Mouse (Mus musculus) gonadal fat pad, adult 2 months (tissue): ENCODE data around the gene Micall2. TPM values are rescaled to one million over a fixed set of nuclear protein-coding genes. Genes with fewer than 3 reads are reported as not detected.
"Not testable (repeated sequence)": the region's sequence is repeated elsewhere in the genome, so short reads cannot be mapped to it uniquely, and the experiment has no call there.

Experiments
- DNase-seq: peaks from one replicate; pipeline ENCODE4 v3.0.0-alpha.2; 2012; ENCODE audit warnings: low read depth
- polyA plus RNA-seq: library from polyadenylated mRNA; depleted of rRNA; stranded (reverse); fragments of >200 nt; gene quantifications from 2 replicates; pipeline ENCODE4 v1.2.3, GENCODE M21; 2012; rRNA removed

The Micall2 gene
- 6.7 and 7.9 TPM in 2 replicates for polyA plus RNA-seq

DNA sequence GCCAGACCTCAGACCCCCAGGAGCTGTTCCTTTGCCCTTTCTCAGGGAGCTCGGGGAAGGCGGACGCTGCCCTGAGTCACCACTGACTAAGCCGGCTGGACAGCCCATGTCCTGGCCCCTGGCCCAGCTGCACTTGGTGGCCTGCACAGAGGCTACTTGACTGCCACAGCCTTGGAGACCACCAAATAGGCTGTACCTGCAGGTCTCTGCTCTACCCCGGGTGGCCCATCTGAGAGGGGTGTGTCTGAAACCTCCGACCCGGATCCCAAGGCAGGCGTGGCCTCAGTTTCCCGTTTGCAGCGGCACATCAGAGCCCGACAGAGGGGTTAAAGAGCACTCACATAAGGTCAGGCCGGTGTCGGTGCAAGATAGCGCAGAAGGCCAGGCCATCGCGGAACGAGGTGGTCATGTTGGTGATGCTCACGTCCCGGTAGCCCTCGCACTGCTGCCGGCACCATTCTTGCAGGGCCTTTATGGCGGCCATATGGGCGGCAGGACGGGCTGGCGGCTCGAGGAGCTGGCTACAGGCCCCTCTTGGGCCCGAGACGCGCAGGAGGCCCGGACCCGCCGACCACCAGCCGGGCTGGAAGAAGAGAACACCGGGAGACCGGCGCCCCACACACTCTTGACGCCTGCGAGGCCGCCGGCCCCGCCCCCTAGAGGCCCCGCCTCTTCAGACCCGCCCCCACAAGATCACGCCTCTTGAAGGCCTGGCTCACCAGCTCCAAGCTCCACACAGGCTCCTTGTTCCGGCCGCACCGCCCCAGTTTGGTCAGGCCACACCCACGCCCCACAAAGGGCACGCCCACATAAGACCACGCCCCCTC is at the start of gene Micall2:
TSS of gene Micall2 (minus strand) at position 660 of the 827 bp plus-strand sequence.
- peak; percentile 88 for DNase-seq

DNA sequence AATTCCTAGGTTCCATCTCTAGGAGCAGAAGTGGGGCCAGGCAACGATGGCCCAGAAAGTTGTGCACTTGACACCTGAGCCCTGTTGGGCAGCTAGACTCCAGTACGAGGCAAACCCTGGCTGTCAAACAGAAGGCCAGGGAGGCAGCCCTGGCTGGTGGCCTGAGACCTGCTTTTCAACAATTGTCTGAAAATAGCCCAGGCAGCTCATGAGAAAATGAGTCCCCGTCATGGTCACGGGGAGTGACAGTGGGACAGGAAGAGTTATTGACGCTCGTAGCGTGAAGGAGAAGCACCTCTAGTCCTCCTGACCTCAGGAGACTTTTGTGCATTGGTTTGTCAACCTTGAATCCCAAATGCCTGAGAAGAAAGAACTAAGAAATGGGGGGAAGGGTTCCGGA is 45.3 kb upstream of the Micall2 start:
- no peak for DNase-seq

DNA sequence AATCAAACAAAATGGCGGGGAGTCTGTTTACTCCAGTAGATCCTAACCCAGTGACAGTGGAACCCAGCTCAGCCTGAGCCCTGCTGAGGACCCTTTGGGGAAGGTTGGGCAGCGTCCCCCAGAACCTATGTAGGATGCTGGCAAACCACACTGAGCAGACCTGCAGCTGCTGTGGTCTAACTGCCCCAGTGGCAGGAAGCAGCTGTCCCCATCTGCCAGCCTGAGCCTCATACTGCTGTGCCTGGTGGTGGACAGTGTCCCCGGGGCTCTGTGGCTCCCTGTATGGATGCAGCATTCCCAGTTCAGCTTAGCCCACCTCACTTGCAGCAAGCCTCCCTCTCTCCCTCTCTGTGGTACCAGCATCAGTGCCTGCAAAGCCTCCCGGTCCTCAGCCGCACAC is 40.8 kb upstream of the Micall2 start:
- no peak for DNase-seq

DNA sequence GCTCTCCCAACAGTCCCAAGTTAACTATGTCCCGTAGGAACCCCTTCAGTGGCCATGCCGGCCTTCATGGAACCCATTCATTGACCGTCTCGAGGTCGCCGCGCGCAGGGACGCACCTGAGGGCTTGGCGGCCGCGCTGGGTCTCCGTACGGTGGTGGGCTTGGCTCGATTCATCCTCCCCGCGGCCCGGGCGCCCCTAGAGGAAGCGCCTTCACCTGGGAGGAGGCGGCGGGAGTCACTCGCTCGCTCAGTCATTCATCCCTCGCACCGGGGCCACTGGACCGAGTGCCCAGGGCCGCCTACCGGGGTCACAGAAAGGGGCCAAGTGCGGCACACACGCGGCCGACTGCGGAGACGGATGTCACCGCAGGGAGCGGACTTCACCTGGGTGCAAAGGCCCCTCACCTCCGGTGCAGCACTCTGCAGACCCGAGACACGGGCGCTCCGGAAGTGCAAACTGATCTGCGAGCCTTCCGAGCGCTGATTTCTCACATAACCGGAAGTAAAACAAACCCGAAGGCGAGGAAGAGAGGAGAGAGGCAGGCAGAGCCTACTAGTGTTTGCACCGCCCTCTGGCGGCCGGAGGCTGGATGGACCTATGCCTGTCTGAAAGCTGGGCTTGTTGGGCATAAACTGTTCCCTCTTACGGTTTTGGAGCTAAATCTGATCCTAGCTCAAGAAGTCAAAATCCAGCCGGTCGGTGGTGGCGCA is 39.2 kb upstream of the Micall2 start, which contains the start of gene Ints1:
TSS of gene Ints1 (minus strand) at position 459 of the 711 bp plus-strand sequence.
- DNase-seq, result peak; percentile 54

DNA sequence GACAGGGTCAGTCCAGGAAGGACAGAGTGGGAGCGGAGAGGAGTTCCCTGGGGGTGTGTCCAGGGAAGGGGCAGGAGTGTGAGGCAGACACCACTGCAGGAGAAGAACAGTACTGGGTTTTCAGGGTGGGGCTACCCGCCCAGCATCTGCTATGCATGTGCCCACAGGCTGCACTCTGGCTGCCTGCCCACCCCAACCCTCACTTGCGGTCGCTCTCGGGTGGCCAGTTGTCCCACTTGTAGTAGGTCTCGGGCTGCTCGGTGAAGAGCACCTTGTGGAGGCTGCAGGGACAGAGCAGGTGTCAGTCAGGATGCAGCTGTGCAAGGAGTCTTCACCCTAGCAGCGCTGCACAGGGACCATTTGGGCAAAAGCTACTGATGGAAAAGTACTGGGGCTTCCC is 32.1 kb upstream of the Micall2 start:
- DNase-seq, result no peak

DNA sequence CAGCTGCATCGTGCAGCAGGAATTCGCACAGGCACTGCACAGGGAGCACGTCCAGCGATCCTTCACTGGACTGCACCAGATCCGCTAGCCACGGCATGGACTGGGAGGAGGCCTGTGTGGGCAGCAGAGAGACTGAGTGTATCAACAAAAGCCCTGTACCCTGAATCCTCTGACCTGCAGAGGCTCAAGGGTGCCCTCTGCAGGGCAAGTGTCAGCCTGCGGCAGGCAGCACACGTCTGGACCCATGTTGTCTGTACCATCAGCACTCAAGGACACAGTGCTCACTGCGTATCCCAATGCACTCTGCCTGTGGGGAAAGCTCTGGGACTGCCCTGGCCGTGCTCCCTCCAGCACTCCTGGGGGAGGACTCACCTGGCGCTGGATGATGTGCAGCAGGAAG is 28.2 kb upstream of the Micall2 start:
- no peak for DNase-seq

DNA sequence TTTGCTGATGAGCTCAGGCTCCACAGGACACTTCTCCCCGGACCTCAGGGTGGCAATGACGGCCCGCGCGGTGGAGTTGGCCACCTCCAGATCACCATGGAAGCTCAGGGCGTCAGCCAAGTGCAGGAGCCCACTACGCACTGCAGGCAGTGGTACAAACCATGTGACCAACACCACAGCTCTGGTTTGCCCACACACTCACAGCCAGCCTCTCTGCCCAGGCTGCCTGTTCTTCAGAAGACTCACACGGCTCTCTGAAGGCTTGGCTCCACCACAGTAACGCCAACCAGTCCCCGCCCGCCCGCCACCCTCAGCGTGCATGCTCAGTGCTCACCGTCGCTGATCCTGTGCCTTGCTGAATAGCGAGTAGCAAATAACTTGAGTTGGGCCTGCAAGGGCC is 22.0 kb upstream of the Micall2 start:
- DNase-seq, result no peak

DNA sequence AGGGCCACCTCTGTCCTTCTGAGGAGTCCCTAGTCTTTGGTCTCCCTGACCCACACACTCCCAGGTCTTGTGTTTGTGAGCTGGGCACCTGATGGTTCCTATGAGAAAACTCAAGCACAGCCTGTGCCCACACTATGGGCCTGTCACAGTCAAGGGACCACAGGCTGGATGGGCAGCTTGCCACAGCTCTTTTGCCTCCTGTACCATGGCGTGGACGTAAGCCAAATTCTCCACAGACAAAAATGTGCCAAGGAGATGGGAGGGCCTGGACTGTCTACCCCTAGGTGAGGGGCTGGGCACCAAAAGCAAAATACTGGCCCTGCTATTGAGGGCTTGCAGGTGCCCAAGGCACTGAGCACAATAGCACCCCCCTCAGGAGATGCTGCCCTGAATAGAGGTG is 20.4 kb upstream of the Micall2 start:
- DNase-seq, result no peak

DNA sequence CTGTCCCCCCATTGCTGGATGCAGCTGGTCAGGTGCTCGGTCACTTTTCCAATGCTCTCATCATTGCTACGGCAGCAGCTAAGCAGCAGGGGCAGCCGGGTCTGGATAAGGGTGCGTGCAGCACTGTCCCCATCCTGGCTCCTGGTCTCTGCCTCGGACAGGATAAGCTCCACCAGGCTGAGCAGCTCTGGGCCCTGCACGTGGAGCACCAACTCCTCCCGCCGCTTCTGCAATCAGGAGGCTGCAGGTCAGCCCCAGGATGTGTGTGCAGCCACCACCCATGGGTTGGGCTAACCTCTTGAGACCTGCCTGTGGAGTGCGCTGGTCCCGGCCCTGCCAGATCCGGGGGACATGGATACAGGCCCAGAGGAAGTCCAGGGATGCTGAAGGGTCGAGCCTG is 20.0 kb upstream of the Micall2 start:
- no peak for DNase-seq

DNA sequence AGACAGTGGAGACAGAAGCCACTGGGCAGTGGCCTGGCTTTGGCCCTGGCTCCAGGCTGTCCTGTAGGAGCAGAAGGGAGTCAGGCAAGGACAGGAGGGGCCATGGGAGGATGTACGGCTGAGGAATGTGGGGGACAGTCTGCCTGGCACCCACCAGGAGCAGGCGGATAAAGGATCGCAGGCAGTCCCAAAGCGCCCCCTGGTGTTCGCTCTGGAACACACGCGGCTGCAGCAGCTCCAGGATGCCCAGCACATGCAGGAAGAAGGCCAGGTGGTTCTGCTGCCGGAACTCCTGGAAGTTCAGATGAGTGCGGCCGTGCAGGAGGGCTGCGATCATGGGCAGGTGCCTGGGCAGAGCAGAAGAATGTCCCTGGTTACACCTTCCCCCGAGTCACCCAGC is 18.6 kb upstream of the Micall2 start:
- DNase-seq, result no peak

DNA sequence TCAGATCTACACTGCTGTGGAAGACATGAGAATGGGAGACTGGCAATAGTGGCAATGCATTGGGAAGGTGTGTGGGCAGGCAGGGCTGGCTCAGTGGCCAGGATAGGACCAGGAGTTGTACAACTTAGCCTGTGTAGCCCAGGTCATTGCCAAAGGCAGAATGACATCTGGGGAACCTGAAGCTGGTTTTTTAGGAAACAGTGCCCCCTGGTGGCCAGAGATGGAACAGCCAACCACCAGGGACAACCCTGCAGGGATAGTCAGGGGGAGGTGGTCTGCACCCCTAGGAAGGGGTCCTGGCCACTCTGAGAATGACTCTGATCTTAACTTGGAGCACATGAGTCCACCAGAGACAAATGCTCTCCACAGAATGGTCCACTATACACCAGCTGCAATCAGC is 14.4 kb upstream of the Micall2 start:
- no peak for DNase-seq

DNA sequence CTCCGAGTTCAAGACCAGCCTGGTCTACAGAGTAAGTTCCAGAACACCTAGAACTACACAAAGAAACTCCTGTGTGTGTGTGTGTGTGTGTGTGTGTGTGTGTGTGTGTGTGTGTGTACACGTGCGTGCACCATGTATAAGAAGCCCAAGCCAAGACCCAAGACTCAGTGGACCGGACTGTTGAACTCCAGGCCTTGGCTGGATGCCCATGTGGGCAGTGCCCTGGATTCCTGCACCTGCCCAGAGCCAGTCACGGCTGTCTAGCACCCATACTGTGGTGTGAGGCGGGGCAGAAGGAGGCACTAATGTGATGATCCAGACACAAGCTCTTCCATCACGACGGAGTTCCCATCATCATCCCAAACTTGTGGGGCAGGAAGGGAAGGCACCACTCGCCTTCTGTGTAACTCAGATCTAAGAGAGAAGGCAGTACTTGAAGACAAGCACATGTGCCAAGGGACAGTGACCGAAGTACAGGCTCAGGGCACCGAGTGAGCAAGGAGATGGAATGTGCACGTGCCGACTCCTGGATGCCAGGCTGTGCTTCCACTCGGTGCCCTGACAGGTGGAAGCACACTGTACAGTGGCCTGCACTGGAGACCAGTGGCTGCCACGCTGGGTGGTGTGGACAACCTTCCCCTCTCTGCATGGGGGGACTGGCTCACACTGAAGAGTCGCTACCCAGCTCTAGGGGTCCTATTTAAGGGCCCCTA is 13.4 kb upstream of the Micall2 start:
- no peak for DNase-seq

DNA sequence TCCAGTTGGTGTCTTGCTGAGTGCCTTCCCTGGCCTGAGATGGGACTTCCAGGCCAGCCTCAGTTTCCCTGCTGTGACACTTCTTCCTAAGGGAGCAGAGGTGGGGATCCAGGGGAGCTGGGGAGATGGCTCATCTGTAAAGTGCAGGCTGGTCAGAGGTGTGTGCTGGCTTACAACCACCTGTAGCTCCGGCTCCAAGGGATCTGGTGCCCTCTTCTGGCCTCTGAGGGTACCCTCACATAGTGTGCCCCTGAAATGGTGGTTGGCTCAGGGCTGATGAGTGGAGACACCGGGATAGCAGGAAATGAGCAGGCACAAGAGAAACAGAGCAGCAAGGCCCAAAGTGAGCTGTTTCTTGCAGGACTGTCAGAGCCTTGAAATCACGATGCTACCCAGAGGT is 9.6 kb upstream of the Micall2 start:
- no peak for DNase-seq

DNA sequence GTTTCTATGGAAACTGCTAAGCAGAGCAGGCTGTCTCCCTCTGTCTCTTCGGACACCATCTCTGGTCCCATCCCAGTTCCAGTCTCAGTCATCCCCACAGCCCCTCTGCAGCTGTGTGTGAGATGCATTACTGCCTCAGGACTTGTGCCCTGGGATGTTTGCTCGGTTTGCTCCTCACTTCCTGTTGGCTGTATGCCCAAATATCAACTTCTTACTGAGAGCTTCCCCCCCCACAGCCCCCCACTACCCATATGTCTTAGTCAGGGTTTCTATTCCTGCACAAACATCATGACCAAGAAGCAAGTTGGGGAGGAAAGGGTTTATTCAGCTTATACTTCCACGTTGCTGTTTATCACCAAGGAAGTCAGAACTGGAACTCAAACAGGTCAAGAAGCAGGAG is 6.5 kb upstream of the Micall2 start:
- not testable (repeated sequence) for DNase-seq

DNA sequence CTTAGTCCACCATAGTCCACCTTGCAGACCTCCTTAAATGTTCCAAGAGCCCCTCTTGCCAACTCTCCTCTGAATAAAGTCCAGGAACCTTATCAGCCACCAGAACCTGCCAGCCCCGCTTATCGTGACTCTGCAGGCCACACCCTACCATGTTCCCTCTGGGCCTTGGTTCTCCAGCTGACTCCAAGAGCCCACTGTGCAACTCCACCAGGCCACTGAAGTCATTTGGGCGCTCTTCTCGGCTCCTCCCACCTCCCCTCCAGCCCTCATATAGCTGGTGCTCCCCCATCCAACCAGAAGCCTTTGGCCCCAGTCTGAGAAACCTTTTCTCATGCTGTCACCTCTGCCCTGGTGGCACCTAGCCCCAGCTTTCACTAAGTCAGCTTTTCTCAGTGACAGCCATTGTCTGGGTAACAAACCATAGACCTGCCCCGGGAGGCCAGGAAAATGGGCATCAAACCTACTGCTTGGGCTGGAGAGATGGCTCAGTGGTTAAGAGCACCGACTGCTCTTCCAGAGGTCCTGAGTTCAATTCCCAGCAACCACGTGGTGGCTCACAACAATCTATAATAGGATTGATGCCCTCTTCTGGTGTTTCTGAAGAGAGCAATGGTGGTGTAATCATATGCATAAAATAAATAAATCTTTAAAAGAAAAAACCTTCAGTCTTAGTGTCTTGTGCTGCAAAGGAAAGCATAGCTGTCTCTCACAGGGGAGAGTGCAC is 2.6 kb upstream of the Micall2 start:
- no peak for DNase-seq

DNA sequence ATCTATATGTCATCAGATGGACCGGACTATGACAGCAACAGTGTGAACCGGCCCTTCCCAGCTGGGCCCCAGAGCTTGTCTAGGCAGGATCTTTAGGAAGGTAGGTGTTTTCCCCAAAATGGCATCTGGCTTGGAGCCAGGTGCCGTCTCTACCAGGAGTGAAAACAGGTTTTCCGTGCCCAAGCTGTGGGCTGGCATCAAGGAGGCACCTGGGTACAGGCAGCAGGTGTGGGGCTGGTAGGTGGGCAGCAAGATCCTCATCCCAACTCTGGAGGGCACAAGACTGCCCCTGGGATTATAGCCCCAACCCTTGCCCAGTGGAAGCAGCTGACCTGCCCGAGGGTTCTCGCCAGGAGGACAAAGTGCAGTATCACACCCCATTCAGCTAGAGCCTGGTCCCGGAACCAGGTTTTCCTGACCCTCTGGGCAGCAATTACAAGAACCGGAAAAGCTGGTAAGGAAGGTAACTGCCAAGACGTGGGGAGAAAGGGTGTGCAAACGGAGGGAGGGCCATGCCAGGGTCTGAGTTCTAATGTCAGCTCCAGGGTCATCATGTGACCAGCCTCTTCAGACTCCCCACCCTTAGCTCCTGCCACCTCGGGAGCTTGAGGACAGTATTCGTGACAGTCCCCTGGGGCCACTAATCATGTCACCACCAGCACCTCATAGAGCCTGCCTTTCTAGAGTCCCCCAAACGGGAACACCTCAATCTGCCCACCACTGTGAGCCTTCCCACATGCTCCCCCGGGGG is 1.9 kb upstream of the Micall2 start:
- peak; percentile 84 for DNase-seq

DNA sequence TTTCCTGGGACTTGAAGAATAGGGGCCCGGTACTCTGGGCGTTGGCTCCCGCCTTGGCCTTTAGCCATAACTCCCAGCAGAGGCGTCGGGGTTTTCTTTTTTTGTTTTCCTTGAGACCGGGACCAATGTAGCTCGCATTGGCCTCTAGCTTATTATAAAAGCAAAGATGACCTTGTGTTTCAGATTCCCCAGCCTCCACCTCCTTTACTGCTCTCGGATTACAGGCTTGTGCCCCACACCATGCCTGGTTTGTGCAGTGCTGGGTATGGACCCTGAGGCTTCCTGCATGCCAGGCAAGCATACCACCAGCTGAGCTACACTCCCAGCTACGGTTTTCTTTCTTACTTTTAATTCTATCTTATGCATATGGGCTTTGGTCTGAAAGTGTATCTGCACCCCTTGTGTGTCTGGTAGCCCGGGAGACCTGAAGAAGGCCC is 386 bp upstream of the Micall2 start:
- DNase-seq, result no peak

DNA sequence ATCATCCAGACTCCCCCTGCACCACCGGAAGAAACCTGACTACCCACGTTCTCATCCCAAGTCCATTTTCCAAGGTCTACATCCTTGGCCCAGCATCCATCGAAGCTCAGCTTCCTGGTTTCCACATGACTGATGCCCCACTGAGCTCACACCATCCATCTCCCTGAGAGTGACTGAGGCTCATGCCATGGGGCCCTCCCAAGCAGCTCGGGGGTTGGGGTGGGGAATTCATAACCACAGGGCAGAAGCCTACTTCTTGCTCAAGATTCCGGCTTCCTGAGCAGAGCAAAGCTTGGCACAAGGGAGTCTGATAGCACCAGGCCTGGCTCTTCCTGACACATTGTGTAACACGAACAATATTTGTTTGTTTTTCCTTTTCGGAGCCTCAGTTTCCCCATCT is 1.4 kb downstream of the Micall2 start:
- DNase-seq, result no peak

DNA sequence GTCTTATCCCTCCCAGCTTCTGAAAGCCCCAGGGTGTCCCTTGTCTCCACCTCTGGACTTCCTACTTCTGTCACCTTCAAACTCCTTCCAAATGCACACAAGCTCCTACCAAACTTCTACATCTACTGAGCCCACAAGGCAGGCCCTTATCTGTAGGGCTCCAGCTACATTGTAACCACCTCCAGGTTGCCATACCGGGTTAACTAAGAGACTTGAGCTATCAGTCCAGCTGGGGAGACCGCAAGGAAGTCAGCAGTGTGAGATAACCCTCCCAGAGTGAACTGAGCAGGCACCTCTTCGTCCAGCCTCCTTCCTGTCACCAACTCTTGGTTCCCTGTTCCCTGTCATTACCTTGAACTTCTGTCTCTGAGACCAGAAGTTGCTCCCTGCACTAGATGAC is 2.1 kb downstream of the Micall2 start:
- no peak for DNase-seq

DNA sequence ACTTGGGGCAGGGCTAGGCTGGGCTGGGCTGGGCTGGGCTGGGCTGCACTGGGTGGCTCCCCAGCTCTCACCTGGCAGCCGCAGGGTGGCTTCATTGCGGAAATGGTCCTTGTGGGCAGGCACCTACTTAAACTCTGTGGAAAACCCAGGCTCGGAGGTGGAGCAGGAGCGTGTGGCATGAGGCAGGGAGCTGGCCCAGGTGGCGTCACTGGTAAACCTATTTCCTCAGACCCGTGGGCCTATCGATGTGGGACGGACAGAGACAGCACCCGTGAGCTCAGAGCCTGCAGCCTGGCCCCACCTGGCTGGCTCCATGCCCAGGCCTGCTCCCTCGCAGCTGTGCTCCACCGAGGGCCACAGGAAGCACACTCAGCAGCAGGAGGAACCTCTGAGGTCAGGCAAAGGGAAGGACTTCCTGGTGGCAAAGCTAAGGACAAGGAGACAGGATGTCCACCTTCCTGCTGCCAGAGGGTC is 3.5 kb downstream of the Micall2 start:
- DNase-seq, result no peak
